Mouse (Mus musculus) MEL (cell line): ENCODE data around the gene Gm20481. TPM values are rescaled to one million over a fixed set of nuclear protein-coding genes. Genes with fewer than 3 reads are reported as not detected.

ENCODE experiments used
- DNase-seq: peaks from one replicate; pipeline ENCODE4 v3.0.0; 2011; ENCODE audit warnings: low read depth, low spot score
- H3K27ac ChIP-seq: 2 replicates; pipeline ENCODE4 v1.5.1; 2012; ENCODE audit warnings: low read depth, mild to moderate bottlenecking, control low read depth, low read length, moderate library complexity; ENCODE audit not compliant: control insufficient read depth
- H3K27me3 ChIP-seq, 2 experiments: fragments of 150-350 bp in 1 of 2; sonication (generic) in 1 of 2; 2 replicates each; pipeline ENCODE4 v1.6.1; 2012; ENCODE audit warnings: low read length in 2 of 2, mild to moderate bottlenecking in 2 of 2, improper control_type of control experiment in 1 of 2, moderate library complexity in 1 of 2; ENCODE audit not compliant: insufficient read depth in 2 of 2, control insufficient read depth in 1 of 2
- H3K36me3 ChIP-seq, 2 experiments: 2 replicates each; pipeline ENCODE4 v1.6.1; 2012 to 2014; ENCODE audit warnings: low read length in 2 of 2, improper control_type of control experiment in 1 of 2, inconsistent platforms in 1 of 2, mild to moderate bottlenecking in 1 of 2; ENCODE audit not compliant: insufficient read depth in 2 of 2, control insufficient read depth in 1 of 2
- H3K4me1 ChIP-seq, 2 experiments: fragments of 150-350 bp in 1 of 2; sonication (generic) in 1 of 2; 2 replicates each; pipeline ENCODE4 v1.6.1; 2012; ENCODE audit warnings: low read length in 2 of 2, improper control_type of control experiment in 1 of 2, mild to moderate bottlenecking in 1 of 2; ENCODE audit not compliant: insufficient read depth in 2 of 2, control insufficient read depth in 1 of 2
- H3K4me3 ChIP-seq, 2 experiments: fragments of 150-350 bp in 1 of 2; sonication (generic) in 1 of 2; 2 replicates each; pipeline ENCODE4 v1.5.1; 2012; ENCODE audit warnings: low read depth in 2 of 2, low read length in 2 of 2, mild to moderate bottlenecking in 2 of 2, moderate library complexity in 2 of 2, control low read depth in 1 of 2, improper control_type of control experiment in 1 of 2; ENCODE audit not compliant: control insufficient read depth in 1 of 2, insufficient read depth in 1 of 2
- H3K79me2 ChIP-seq: 2 replicates; pipeline ENCODE4 v1.6.1; 2012; ENCODE audit warnings: mild to moderate bottlenecking, low read length, moderate library complexity; ENCODE audit not compliant: control insufficient read depth, poor library complexity, insufficient read depth
- H3K9ac ChIP-seq: 2 replicates; pipeline ENCODE4 v1.6.1; 2012; ENCODE audit warnings: low read depth, mild to moderate bottlenecking, control low read depth, low read length, moderate library complexity; ENCODE audit not compliant: control insufficient read depth, poor library complexity, severe bottlenecking
- H3K9me3 ChIP-seq: fragments of 150-350 bp; sonication (generic); replicated peaks from 2 replicates; pipeline ENCODE4 v1.6.1; 2012; ENCODE audit warnings: mild to moderate bottlenecking, low read length, improper control_type of control experiment, moderate library complexity; ENCODE audit not compliant: insufficient read depth
- BHLHE40 ChIP-seq: IDR thresholded peaks from 2 replicates; pipeline ENCODE4 v1.6.1; 2012; ENCODE audit warnings: low read depth, mild to moderate bottlenecking, inconsistent platforms, low read length, improper control_type of control experiment, borderline replicate concordance
- CHD1 ChIP-seq: IDR thresholded peaks from 2 replicates; pipeline ENCODE4 v1.6.1; 2012; ENCODE audit warnings: low read depth, mild to moderate bottlenecking, inconsistent platforms, low read length, improper control_type of control experiment
- CHD2 ChIP-seq: IDR thresholded peaks from 2 replicates; pipeline ENCODE4 v1.6.1; 2011; ENCODE audit warnings: low read length, improper control_type of control experiment
- CTCF ChIP-seq, 3 experiments: IDR thresholded peaks in 2 of 3; conservative IDR thresholded peaks in 1 of 3; 2 replicates each; pipeline ENCODE4 v1.5.1; 2011 to 2012; ENCODE audit warnings: low read length in 3 of 3, low read depth in 2 of 3, mild to moderate bottlenecking in 2 of 3, improper control_type of control experiment in 1 of 3, inconsistent platforms in 1 of 3, mixed read lengths in 1 of 3, moderate library complexity in 1 of 3; ENCODE audit not compliant: control insufficient read depth in 1 of 3, insufficient read depth in 1 of 3, poor library complexity in 1 of 3, severe bottlenecking in 1 of 3
- E2F4 ChIP-seq: IDR thresholded peaks from 2 replicates; pipeline ENCODE4 v1.6.1; 2011; ENCODE audit warnings: low read depth, low read length, improper control_type of control experiment, borderline replicate concordance
- ELF1 ChIP-seq: IDR thresholded peaks from 2 replicates; pipeline ENCODE4 v1.6.1; 2014; ENCODE audit warnings: low read depth, mild to moderate bottlenecking, inconsistent platforms, low read length, improper control_type of control experiment, moderate library complexity
- EP300 ChIP-seq, 2 experiments: IDR thresholded peaks; 2 replicates each; pipeline ENCODE4 v1.6.1; 2011; ENCODE audit warnings: improper control_type of control experiment in 2 of 2, low read length in 2 of 2, low read depth in 1 of 2, mild to moderate bottlenecking in 1 of 2
- GABPA ChIP-seq: IDR thresholded peaks from 2 replicates; pipeline ENCODE4 v1.6.1; 2012; ENCODE audit warnings: low read depth, mild to moderate bottlenecking, inconsistent platforms, low read length, improper control_type of control experiment, moderate library complexity
- GATA1 ChIP-seq: IDR thresholded peaks from 2 replicates; pipeline ENCODE4 v1.6.1; 2011; ENCODE audit warnings: low read depth, low read length, improper control_type of control experiment
- HCFC1 ChIP-seq: IDR thresholded peaks from 2 replicates; pipeline ENCODE4 v1.6.1; 2012; ENCODE audit warnings: low read depth, mild to moderate bottlenecking, inconsistent platforms, low read length, improper control_type of control experiment, moderate library complexity
- JUND ChIP-seq: IDR thresholded peaks from 2 replicates; pipeline ENCODE4 v1.6.1; 2011; ENCODE audit warnings: low read depth, mild to moderate bottlenecking, improper control_type of control experiment, low read length
- KAT2A ChIP-seq: conservative IDR thresholded peaks from 2 replicates; pipeline ENCODE4 v1.6.1; 2012; ENCODE audit warnings: low read depth, low read length, improper control_type of control experiment, inconsistent platforms
- MAFK ChIP-seq: IDR thresholded peaks from 2 replicates; pipeline ENCODE4 v1.6.1; 2011; ENCODE audit warnings: low read depth, mild to moderate bottlenecking, low read length, improper control_type of control experiment, borderline replicate concordance
- MAX ChIP-seq: IDR thresholded peaks from 2 replicates; pipeline ENCODE4 v1.6.1; 2011; ENCODE audit warnings: low read length, improper control_type of control experiment
- MAZ ChIP-seq: IDR thresholded peaks from 2 replicates; pipeline ENCODE4 v1.6.1; 2012; ENCODE audit warnings: low read depth, mild to moderate bottlenecking, inconsistent platforms, low read length, improper control_type of control experiment
- MEF2A ChIP-seq: IDR thresholded peaks from 2 replicates; pipeline ENCODE4 v1.6.1; 2014; ENCODE audit warnings: low read depth, mild to moderate bottlenecking, inconsistent platforms, low read length, improper control_type of control experiment; ENCODE audit not compliant: poor library complexity, insufficient replicate concordance, severe bottlenecking; ENCODE audit errors: extremely low read depth
- MXI1 ChIP-seq: IDR thresholded peaks from 2 replicates; pipeline ENCODE4 v1.6.1; 2011; ENCODE audit warnings: mild to moderate bottlenecking, low read depth, low read length, improper control_type of control experiment
- MYC ChIP-seq: IDR thresholded peaks from 2 replicates; pipeline ENCODE4 v1.6.1; 2011; ENCODE audit warnings: low read depth, mild to moderate bottlenecking, low read length, improper control_type of control experiment, moderate library complexity
- NRF1 ChIP-seq: IDR thresholded peaks from 2 replicates; pipeline ENCODE4 v1.6.1; 2014; ENCODE audit warnings: low read depth, mild to moderate bottlenecking, inconsistent platforms, low read length, improper control_type of control experiment, moderate library complexity; ENCODE audit not compliant: poor library complexity, insufficient read depth, severe bottlenecking
- POLR2A ChIP-seq, 2 experiments: IDR thresholded peaks; 2 replicates each; pipeline ENCODE4 v1.6.1; 2011 to 2012; ENCODE audit warnings: low read length in 2 of 2, mild to moderate bottlenecking in 2 of 2, control low read depth in 1 of 2, improper control_type of control experiment in 1 of 2, low read depth in 1 of 2, moderate library complexity in 1 of 2; ENCODE audit not compliant: control insufficient read depth in 1 of 2, insufficient read depth in 1 of 2, poor library complexity in 1 of 2
- POLR2AphosphoS5 ChIP-seq: IDR thresholded peaks from 2 replicates; pipeline ENCODE4 v1.6.1; 2012; ENCODE audit warnings: low read depth, borderline replicate concordance, mild to moderate bottlenecking, inconsistent platforms, low read length, moderate library complexity, mixed read lengths
- RCOR1 ChIP-seq: IDR thresholded peaks from 2 replicates; pipeline ENCODE4 v1.6.1; 2012; ENCODE audit warnings: low read depth, mild to moderate bottlenecking, inconsistent platforms, low read length, improper control_type of control experiment
- SIN3A ChIP-seq: IDR thresholded peaks from 2 replicates; pipeline ENCODE4 v1.6.1; 2012; ENCODE audit warnings: low read length, improper control_type of control experiment, inconsistent platforms
- SMC3 ChIP-seq: IDR thresholded peaks from 2 replicates; pipeline ENCODE4 v1.6.1; 2011; ENCODE audit warnings: low read depth, low read length, improper control_type of control experiment
- TAL1 ChIP-seq: IDR thresholded peaks from 2 replicates; pipeline ENCODE4 v1.6.1; 2012; ENCODE audit warnings: mild to moderate bottlenecking, inconsistent platforms, low read length, moderate library complexity, mixed read lengths
- TCF12 ChIP-seq: IDR thresholded peaks from 2 replicates; pipeline ENCODE4 v1.6.1; 2014; ENCODE audit warnings: low read depth, mild to moderate bottlenecking, inconsistent platforms, low read length, improper control_type of control experiment, moderate library complexity
- UBTF ChIP-seq: IDR thresholded peaks from 2 replicates; pipeline ENCODE4 v1.6.1; 2012; ENCODE audit warnings: low read depth, mild to moderate bottlenecking, inconsistent platforms, low read length, improper control_type of control experiment, moderate library complexity, borderline replicate concordance; ENCODE audit not compliant: insufficient read depth
- USF1 ChIP-seq: IDR thresholded peaks from 2 replicates; pipeline ENCODE4 v1.6.1; 2014; ENCODE audit warnings: low read depth, mild to moderate bottlenecking, inconsistent platforms, low read length, improper control_type of control experiment, moderate library complexity
- USF2 ChIP-seq, 2 experiments: IDR thresholded peaks; 2 replicates each; pipeline ENCODE4 v1.6.1; 2011 to 2012; ENCODE audit warnings: improper control_type of control experiment in 2 of 2, low read length in 2 of 2, borderline replicate concordance in 1 of 2, inconsistent platforms in 1 of 2, low read depth in 1 of 2, mild to moderate bottlenecking in 1 of 2; ENCODE audit not compliant: insufficient read depth in 1 of 2
- ZC3H11A ChIP-seq: IDR thresholded peaks from 2 replicates; pipeline ENCODE4 v1.6.1; 2012; ENCODE audit warnings: low read depth, mild to moderate bottlenecking, inconsistent platforms, low read length, improper control_type of control experiment
- ZKSCAN1 ChIP-seq: IDR thresholded peaks from 2 replicates; pipeline ENCODE4 v1.6.1; 2012; ENCODE audit warnings: low read depth, mild to moderate bottlenecking, inconsistent platforms, low read length, improper control_type of control experiment, moderate library complexity
- ZNF384 ChIP-seq: IDR thresholded peaks from 2 replicates; pipeline ENCODE4 v1.6.1; 2012; ENCODE audit warnings: low read depth, mild to moderate bottlenecking, inconsistent platforms, low read length, improper control_type of control experiment
- polyA plus RNA-seq, 2 experiments: library from polyadenylated mRNA; stranded (reverse) in 1 of 2; unstranded in 1 of 2; fragments of >175 nt in 1 of 2; fragments of >200 nt in 1 of 2; gene quantifications; 2 replicates each; pipeline versions ENCODE4 v1.2.1 to v1.2.4; 2012; ENCODE audit warnings: low replicate concordance in 2 of 2, low read depth in 1 of 2; ENCODE audit not compliant: insufficient read length in 2 of 2, insufficient read depth in 1 of 2, missing spikeins in 1 of 2
- total RNA-seq: library from RNA; depleted of rRNA; stranded (reverse); fragments of 300-350 nt; gene quantifications from 2 replicates; pipeline ENCODE4 v1.2.3, GENCODE M21; 2012

Gm20481 gene
- total and polyA plus RNA-seq, 3 experiments, result not detected

- no peak for TF ChIP-seq CTCF (IDR thresholded peaks at IDR 0.05 in 2 of 3, conservative IDR thresholded peaks at IDR 0.05 in 1 of 3; ENCODE audit: control insufficient read depth in 1 of 3, insufficient read depth in 1 of 3, low read depth in 2 of 3, low read length in 3 of 3, poor library complexity in 1 of 3, severe bottlenecking in 1 of 3)
Observed at GRCm38 (mm10) chr17:34937960-34938505, 31.7 kb upstream of the Gm20481 start (continued).

- peaks cover 0 to 13% of the 10 kb centered on the region in 2 experiments; a peak in 2 of 4 replicates for H3K36me3 ChIP-seq
- H3K4me3 ChIP-seq, result peak overlapping the region; percentile 45 to 54
- TF ChIP-seq POLR2A (IDR thresholded peaks at IDR 0.05; ENCODE audit: control insufficient read depth in 1 of 2, insufficient read depth in 1 of 2, low read depth in 1 of 2, low read length in 2 of 2, poor library complexity in 1 of 2) (peak in 1 of 2 experiments; percentile 39; a peak in 1 of 4 replicates), MXI1 (no peak), SMC3 (no peak), ZC3H11A (no peak), TAL1 (no peak), GABPA (no peak), ELF1 (peak; percentile 59; the same call in 1 of the 2 replicates), SIN3A (peak; percentile 79), MAZ (no peak), HCFC1 (peak; percentile 64), GATA1 (peak; percentile 81), MYC (no peak), USF2 (IDR thresholded peaks at IDR 0.05; ENCODE audit: borderline replicate concordance in 1 of 2, insufficient read depth in 1 of 2, low read depth in 1 of 2, low read length in 2 of 2) (no peak), MEF2A (no peak), JUND (0 out of 2 replicates have a peak, but pooled peaks have one; percentile 19), NRF1 (no peak), EP300 (IDR thresholded peaks at IDR 0.05; ENCODE audit: low read depth in 1 of 2, low read length in 2 of 2) (peak; percentile 72 to 88), USF1 (no peak), ZKSCAN1 (no peak), E2F4 (no peak), CTCF (IDR thresholded peaks at IDR 0.05 in 2 of 3, conservative IDR thresholded peaks at IDR 0.05 in 1 of 3; ENCODE audit: control insufficient read depth in 1 of 3, insufficient read depth in 1 of 3, low read depth in 2 of 3, low read length in 3 of 3, poor library complexity in 1 of 3, severe bottlenecking in 1 of 3) (no peak), POLR2AphosphoS5 (no peak), UBTF (no peak), BHLHE40 (no peak), KAT2A (no peak), CHD2 (no peak), ZNF384 (peak; percentile 91), RCOR1 (peak; percentile 66), MAX (no peak), TCF12 (peak; percentile 61; the same call in 1 of the 2 replicates), CHD1 (no peak), MAFK (no peak)
Observed at GRCm38 (mm10) chr17:34941344-34942041, 28.2 kb upstream of the Gm20481 start.

More at GRCm38 (mm10) chr17:34941344-34942041, 28.2 kb upstream of the Gm20481 start:
- Histone ChIP-seq H3K9ac (peak overlapping the region; percentile 66), H3K27me3 (no peaks in the 10 kb centered on the region), H3K9me3 (no peaks in the 10 kb centered on the region), H3K27ac (peak overlapping the region; percentile 96), H3K4me1 (peaks cover 2 to 10% of the 10 kb centered on the region in 2 experiments), H3K79me2 (no peaks in the 10 kb centered on the region)
- DNase-seq, result peak; percentile 82
